Mouse (Mus musculus): ENCODE results near the gene Abca7.
"Not testable (repeated sequence)": the region's sequence is repeated elsewhere in the genome, so short reads cannot be mapped to it uniquely, and the experiment has no call there.

The Abca7 gene

DNA sequence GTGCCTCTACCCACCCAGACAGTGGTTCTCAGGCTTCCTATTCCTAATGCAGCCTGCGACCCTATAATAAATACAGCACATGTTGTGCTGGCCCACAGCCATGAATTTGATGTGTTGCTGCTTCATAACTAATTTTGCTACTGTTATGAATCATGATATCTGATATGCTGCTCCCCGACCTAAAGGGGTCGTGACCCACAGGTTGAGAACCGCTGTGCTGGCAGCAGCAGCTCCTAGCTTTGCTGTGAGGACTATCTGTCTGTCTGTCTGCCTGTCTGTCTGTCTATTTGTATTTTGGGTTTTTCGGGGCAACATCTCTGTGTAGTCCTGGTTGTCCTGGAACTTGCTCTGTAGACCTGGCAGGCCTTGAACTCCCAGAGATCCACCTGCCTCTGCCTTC, 27.5 kb downstream of the Abca7 start:
- no peak for DNase-seq

- no peak for DNase-seq
Observed at GRCm38 (mm10) chr10:80024229-80025043, 28.1 kb downstream of the Abca7 start.

DNA sequence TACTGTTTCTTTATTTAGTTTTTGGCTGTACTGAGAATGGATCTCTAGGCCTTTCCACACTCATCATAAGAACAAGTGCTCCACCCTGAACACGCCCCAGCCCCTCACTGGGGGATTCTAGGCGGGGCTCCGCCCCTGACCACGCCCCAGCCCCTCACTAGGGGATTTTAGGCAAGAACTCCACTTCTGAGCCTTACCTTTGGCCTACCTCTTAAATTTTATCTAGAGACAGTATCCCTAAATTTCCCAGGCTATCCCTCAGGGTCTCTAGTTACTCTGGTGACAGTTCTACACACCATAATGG, 28.7 kb downstream of the Abca7 start:
- no peak for DNase-seq

DNA sequence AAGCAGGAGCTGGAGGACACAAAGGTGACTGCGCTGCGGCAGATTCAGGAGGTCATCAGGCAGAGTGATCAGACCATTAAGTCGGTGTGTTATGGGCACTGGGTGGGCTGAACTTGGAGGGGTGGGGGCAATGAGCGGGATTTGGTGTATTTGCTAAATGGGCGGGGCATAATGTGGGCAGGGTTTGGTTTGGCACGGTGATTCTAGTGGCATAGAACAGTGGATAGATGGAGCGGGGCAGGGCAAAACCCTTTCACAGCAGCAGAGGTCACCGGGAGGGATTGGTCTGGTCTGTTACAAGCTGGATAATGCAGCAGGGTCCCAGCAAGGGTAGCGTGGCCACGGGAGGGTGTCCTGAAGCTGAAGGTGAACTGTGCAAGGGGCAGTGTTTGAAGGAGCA, 29.2 kb downstream of the Abca7 start:
- no peak for DNase-seq

DNA sequence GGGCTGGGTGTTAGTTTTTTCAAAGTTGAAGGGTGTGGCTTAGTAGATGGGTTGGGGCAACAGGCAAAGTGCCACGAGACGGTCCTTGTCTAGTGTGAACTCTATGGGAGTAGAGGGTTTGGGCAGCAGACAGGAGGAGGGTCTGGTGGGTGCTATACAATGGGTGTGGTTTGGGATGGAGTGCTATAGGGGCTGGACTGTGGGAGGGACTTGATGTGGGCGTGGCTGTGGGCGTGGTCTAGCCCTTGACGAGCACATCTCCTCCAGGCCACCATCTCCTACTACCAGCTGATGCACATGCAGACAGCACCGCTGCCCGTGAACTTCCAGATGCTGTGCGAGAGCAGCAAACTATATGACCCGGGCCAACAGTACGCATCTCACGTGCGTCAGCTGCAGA, 29.6 kb downstream of the Abca7 start:
- DNase-seq = no peak

- no peak for DNase-seq
Observed at GRCm38 (mm10) chr10:80027681-80028520, 31.6 kb downstream of the Abca7 start.

- no peak for DNase-seq
Observed at GRCm38 (mm10) chr10:80028521-80028846, 32.2 kb downstream of the Abca7 start.

GRCm38 (mm10) chr10:80030191-80030590, 33.9 kb downstream of the Abca7 start:
- DNase-seq = no peak

DNA sequence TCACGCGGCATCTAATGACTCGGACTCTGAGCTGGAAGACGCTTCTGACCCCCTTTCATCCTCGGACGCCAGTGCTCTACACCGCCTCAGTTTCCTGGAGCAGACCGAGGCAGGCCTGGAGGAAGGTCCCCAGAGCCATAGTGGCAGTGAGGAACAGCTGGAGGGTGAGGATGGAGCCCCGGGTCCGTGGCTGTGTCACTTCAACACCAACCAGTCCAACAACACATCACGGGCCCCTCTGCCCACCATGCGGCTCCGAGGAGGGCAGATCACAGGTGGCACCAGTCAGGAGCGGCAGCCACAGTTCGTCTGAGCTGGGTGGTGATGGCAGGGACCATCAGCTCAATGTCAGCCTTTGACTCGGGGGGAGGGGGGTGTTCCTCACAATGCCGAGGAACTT, 34.4 kb downstream of the Abca7 start:
- DNase-seq = no peak

- DNase-seq = no peak
Observed at GRCm38 (mm10) chr10:80032799-80033480, 36.6 kb downstream of the Abca7 start.

DNA sequence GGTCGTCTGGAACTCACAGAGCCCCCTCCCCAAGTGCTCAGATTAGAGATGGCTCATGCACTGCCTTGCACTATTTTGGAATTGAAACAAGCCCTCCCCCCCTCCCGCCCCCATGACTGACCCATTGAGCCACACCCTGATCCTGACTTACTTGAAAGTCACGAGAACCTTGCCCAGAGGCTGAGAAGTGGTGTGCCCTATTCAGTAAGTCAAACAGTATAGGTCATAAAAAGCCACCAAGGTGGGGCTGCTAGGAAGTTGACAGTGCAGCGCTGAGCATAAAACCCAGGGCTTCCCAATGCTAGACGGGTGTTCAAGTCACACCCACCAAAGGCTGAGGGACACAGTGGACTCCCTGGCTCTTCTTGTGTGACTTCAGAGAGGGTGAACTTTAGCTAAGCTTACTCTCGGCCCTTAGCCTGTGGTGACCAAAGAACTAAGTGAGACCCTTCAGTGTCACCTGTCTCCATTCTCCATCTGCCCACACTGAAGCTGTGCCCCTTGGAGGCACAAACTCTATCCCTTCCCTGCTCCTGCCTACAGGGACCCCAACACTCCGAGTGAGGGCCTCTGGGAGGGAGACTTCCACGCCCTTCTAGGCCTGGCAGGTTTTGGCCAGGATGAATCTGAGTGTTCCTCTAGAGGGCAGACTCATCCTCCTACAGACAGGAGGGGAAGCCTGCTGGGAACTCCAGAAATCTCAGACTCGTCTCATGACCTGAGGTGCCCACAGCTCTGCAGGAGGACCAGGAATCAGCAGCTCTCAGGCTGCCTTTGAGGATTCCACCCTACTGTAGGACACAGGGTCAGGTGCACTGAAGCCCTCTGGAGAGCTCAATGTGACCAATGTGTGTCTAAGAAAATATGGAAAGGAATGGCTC, 37.5 kb downstream of the Abca7 start:
- DNase-seq = peak; percentile 65

DNA sequence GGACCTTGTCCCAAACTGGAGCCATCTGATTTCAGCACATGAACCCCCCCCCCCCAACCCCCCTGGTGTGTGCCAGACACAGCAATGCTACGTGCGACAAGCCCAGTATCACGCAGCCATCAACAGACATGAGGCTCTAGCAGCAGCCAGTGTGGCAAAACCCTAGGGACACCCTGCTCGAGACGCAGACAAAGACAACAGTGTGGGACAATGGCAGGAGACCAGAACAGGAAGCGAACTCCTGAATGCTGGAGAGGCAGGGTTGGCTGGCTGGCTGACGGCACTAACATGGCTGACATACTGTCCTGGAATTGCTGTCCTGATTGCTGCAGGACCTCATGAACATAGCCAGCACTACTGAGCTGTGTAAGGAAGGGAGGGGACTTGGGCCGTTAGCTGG, 38.9 kb downstream of the Abca7 start:
- DNase-seq = no peak

DNA sequence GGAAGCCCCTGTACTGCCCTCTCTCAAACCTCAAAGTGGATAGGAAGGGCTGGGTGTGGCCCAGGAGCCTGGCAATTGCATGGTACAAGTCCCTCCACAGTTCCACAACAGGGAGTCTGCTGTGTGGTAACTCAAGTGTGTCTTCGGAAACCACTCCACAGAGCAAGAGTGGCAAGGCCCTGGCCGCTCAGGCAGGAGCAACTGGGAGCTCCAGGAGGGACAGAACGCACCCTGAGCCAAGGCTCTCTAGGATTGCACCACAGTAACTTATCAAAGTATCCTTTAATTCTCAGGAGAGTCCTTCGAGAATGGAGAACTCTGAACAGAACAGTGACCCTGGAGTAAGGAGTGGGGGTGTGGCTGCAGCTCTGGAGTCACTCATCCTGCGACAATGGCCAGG, 39.4 kb downstream of the Abca7 start:
- DNase-seq = no peak

- no peak for DNase-seq
Observed at GRCm38 (mm10) chr10:80036832-80037231, 40.5 kb downstream of the Abca7 start.

DNA sequence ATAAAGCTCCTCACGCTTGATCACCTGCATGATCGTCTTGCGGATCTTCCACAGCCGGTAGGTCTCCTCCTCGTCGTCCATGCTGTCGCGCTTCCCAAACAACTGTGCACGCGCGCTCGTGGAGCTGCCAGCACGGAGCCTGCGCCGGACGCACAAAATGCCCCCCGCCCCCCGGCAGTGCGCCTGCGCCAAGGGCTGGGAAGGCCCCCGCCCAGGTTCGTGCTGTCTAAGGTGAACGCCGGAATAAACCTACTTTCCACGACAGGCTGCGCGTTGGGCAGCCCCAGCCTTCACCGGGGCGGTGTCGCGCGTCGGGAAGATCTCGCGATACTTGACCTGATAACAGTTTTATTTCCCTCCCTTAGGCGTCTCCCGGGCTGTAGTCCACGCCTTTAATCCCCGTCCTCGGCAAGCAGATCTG, 43.3 kb downstream of the Abca7 start, which contains the start of gene Polr2e:
Polr2e (minus strand) TSS at position 237 of the 421 bp plus-strand sequence.
- DNase-seq = peak; percentile 98

DNA sequence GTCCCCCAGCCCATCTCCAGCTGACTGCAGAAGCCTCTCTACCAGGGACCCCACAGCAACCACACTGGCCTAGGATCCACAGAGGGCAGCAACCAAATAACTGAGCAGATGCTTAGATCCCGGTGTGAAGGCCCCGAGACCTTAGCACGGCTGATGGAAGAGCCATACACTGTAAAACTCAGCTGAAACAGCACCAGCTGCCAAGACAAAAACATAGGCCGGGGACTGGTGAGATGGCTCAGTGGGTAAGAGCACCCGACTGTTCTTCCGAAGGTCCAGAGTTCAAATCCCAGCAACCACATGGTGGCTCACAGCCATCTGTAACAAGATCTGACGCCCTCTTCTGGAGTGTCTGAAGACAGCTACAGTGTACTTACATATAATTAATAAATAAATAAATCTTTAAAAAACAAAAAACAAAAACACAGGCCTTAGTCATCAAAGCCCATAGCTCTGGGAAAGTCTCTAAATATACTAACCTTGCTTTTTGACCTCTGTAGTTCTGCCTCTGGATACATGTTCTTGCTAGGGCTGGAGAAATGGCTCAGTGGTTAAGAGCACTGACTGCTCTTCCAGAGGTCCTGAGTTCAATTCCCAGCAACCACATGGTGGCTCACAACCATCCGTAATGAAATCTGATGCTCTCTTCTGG, 45.2 kb downstream of the Abca7 start:
- not testable (repeated sequence) for DNase-seq

GRCm38 (mm10) chr10:80044087-80044486, 47.8 kb downstream of the Abca7 start:
- peak; percentile 22 for DNase-seq

GRCm38 (mm10) chr10:80045364-80045763, 49.1 kb downstream of the Abca7 start:
- DNase-seq = not testable (repeated sequence)

DNA sequence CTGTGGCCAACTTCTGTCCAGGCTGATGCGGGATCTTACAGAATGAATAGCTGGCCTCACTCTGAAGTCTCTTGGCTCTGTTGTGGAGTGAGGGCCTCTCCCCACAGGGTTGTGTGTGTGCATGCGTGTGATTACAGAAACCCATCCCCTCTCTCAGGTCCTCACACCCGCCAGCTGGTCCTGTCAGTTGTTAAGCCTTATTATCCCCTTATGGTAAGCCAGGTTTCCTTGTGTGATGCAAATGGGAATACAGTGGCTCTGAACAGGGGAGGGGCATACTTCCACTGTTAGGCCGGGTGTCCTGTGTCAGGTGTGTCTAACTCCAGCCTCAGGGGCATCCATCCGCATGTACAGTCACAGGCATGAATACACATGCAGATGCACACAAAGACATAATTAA, 49.5 kb downstream of the Abca7 start:
- DNase-seq = no peak

GRCm38 (mm10) chr10:80047041-80047565, 50.8 kb downstream of the Abca7 start, which contains the start of gene Gpx4:
Gene Gpx4, plus strand, starts transcription at chr10:80047166.
- DNase-seq = no peak

DNA sequence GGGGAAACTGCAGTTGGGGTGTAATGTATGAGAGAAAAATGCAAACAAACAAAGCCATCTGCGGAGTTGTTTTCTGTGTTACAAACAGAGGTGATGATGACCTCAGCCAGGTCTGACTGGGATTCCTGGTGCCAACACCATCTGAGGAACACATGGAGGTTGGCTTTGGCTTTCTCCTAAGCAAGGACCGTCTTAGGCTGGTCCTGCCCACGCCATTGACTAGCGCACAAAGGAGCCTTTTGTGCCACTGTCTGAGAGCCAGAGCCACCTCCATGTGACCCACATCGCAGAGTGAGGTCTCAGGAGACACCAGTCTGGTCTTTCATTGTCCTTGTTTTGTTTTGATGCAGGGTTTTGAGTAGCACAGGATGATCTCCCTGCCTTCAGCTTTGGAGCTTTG, 52.1 kb downstream of the Abca7 start:
- DNase-seq = peak; percentile 62

- peak; percentile 23 for DNase-seq
Observed at GRCm38 (mm10) chr10:80048834-80049233, 52.5 kb downstream of the Abca7 start.
